Mouse (Mus musculus): ENCODE measurements at regions not wholly inside any gene's neighbourhood (a gene's known extent, or its start where the extent isn't known, plus 50 kb on each side); places are given as distances from the start of the nearest gene placed in this dataset.
A peak's percentile ranks its signal among the peaks of the same experiment; 100 is the strongest.
"Not testable (repeated sequence)": the region's sequence is repeated elsewhere in the genome, so short reads cannot be mapped to it uniquely, and the experiment has no call there.

- DNase-seq (ENCODE audit: low spot score in 2 of 2) = no peak
Observed at GRCm38 (mm10) chr12:29361236-29361635, 166.9 kb upstream of the Myt1l start.

GRCm38 (mm10) chr12:29367741-29368106 is 160.5 kb upstream of the Myt1l start:
- DNase-seq (ENCODE audit: low spot score in 2 of 2) = not testable (repeated sequence)

- peak; percentile 25 to 40 for DNase-seq (ENCODE audit: low spot score in 2 of 2)
Observed at GRCm38 (mm10) chr12:29368107-29368819, 159.9 kb upstream of the Myt1l start.

- DNase-seq (ENCODE audit: low spot score in 2 of 2) = no peak
Observed at GRCm38 (mm10) chr12:29368820-29369175, 159.4 kb upstream of the Myt1l start.

GRCm38 (mm10) chr12:29391756-29392155 is 136.4 kb upstream of the Myt1l start:
- no peak for DNase-seq (ENCODE audit: low spot score in 2 of 2)

- no peak for DNase-seq (ENCODE audit: low spot score in 2 of 2)
Observed at GRCm38 (mm10) chr12:29394271-29394670, 133.9 kb upstream of the Myt1l start.

- DNase-seq (ENCODE audit: low spot score in 2 of 2) = no peak
Observed at GRCm38 (mm10) chr12:29394881-29395280, 133.3 kb upstream of the Myt1l start.

- peak in 1 of 2 experiments; percentile 20 for DNase-seq (ENCODE audit: low spot score in 2 of 2)
Observed at GRCm38 (mm10) chr12:29395401-29395982, 132.7 kb upstream of the Myt1l start.

GRCm38 (mm10) chr12:29404434-29404833 is 123.8 kb upstream of the Myt1l start:
- no peak for DNase-seq (ENCODE audit: low spot score in 2 of 2)

GRCm38 (mm10) chr12:29409336-29410055 is 118.7 kb upstream of the Myt1l start:
- no peak for DNase-seq (ENCODE audit: low spot score in 2 of 2)

GRCm38 (mm10) chr12:29433936-29434335 is 94.2 kb upstream of the Myt1l start:
- DNase-seq (ENCODE audit: low spot score in 2 of 2) = no peak

GRCm38 (mm10) chr12:29439343-29440019 is 88.7 kb upstream of the Myt1l start:
- no peak for DNase-seq (ENCODE audit: low spot score in 2 of 2)

GRCm38 (mm10) chr12:29465201-29465600 is 63.0 kb upstream of the Myt1l start:
- peak; percentile 60 to 62 for DNase-seq (ENCODE audit: low spot score in 2 of 2)
